Mouse (Mus musculus): Measurements from ENCODE around the gene Mup18. TPM values are rescaled to one million over a fixed set of nuclear protein-coding genes. Genes with fewer than 3 reads are reported as not detected.
"Not testable (repeated sequence)": the region's sequence is repeated elsewhere in the genome, so short reads cannot be mapped to it uniquely, and the experiment has no call there.

The Mup18 gene
- polyA plus RNA-seq (2016; fragmentation: Nextera tagmentation; extraction: Ambion mirVana), result not detected in 2 replicates

GRCm38 (mm10) chr4:61674036-61674435, at the start of gene Mup18:
Gene Mup18, minus strand, starts transcription at chr4:61674136.
- H3K27ac ChIP-seq; H3K9ac ChIP-seq; H3K4me3 ChIP-seq; H3K4me1 ChIP-seq; H3K36me3 ChIP-seq; H3K9me3 ChIP-seq; ATAC-seq (ENCODE audit: insufficient number of reproducible peaks, insufficient read depth, low FRiP score, low TSS enrichment); H3K27me3 ChIP-seq; H3K4me2 ChIP-seq (replicated peaks): not testable (repeated sequence)
- 93% methylated on average over 2 of the region's 2 CpGs for WGBS

- H3K9me3 ChIP-seq; H3K4me2 ChIP-seq (replicated peaks); H3K27ac ChIP-seq; H3K4me1 ChIP-seq; ATAC-seq (ENCODE audit: insufficient number of reproducible peaks, insufficient read depth, low FRiP score, low TSS enrichment); H3K36me3 ChIP-seq; H3K27me3 ChIP-seq; H3K9ac ChIP-seq; H3K4me3 ChIP-seq: not testable (repeated sequence)
- WGBS, result 85% methylated on average over 6 of the region's 6 CpGs
Observed at GRCm38 (mm10) chr4:61714296-61714695, 40.4 kb upstream of the Mup18 start.

Other genes starting within 250 kb of the Mup18 start
- not detected in 2 replicates for gene Mup15, start 234.4 kb downstream of the Mup18 start, polyA plus RNA-seq (2016; fragmentation: Nextera tagmentation; extraction: Ambion mirVana)
- gene Mup16, start 154.6 kb downstream of the Mup18 start, polyA plus RNA-seq (2016; fragmentation: Nextera tagmentation; extraction: Ambion mirVana), result not detected in 2 replicates
- not detected in 2 replicates for gene Mup17, start 78.3 kb downstream of the Mup18 start, polyA plus RNA-seq (2016; fragmentation: Nextera tagmentation; extraction: Ambion mirVana)
- gene Mup19, start 108.1 kb upstream of the Mup18 start, polyA plus RNA-seq (2016; fragmentation: Nextera tagmentation; extraction: Ambion mirVana), result not detected in 2 replicates
- gene Mup5, start 161.1 kb upstream of the Mup18 start, polyA plus RNA-seq (2016; fragmentation: Nextera tagmentation; extraction: Ambion mirVana), result not detected in 2 replicates